Mouse (Mus musculus): ENCODE measurements at regions not wholly inside any gene's neighbourhood (a gene's known extent, or its start where the extent isn't known, plus 50 kb on each side); places are given as distances from the start of the nearest gene placed in this dataset.

DNA sequence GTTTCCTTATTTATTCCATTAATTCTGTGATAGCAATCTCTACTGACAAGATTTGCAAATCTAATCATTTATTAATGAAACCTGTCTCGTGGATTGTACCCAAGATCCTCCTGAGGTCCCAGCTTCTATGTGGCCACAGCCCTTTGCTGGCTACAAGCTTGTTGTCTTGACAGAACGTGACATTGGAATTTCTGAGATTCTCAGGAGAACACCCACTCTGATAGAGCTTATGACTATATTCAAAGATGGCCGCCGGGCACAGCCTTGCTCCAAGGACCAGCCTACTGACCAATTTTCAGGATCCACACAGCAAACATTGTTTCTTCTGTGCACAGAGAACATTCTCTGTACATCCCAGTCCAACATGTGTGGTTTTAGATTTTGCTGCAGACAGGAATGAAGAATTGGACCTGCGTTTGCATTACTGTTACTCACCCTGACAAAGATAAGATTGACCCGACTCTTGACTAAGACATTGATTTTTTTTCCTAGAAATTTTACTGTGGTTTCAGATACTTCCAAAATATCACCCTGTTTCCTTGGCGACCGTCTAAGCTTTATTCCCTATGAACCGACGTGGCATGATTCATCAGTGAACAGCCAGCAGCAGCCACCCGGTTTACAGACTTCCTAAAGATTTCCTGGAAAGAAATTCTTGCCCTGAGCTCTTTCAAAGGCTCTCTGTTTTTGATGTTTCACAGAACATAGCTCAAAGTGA lies 65.9 kb upstream of the Klf7 start:
- TF ChIP-seq CTCF (IDR thresholded peaks at IDR 0.05; ENCODE audit: insufficient read depth, low read depth, low read length) = no peak
- TF ChIP-seq POLR2A (IDR thresholded peaks at IDR 0.05; ENCODE audit: insufficient read depth, low read depth, low read length) = no peak
